Mouse (Mus musculus) gastrocnemius, postnatal 10 days (tissue): ENCODE data around the gene Nol4l. TPM values are rescaled to one million over a fixed set of nuclear protein-coding genes. Genes with fewer than 3 reads are reported as not detected.

Experiments used
- DNase-seq: peaks from one replicate; pipeline ENCODE4 v3.0.0; 2021; ENCODE audit warnings: mixed read lengths
- total RNA-seq, 2 experiments: library from RNA; stranded (reverse); gene quantifications; 2 replicates each; pipeline ENCODE4 v1.2.3; 2021

Nol4l gene
- total RNA-seq, 2 experiments from 2014 or later = 4.3 to 6.3 TPM

DNA sequence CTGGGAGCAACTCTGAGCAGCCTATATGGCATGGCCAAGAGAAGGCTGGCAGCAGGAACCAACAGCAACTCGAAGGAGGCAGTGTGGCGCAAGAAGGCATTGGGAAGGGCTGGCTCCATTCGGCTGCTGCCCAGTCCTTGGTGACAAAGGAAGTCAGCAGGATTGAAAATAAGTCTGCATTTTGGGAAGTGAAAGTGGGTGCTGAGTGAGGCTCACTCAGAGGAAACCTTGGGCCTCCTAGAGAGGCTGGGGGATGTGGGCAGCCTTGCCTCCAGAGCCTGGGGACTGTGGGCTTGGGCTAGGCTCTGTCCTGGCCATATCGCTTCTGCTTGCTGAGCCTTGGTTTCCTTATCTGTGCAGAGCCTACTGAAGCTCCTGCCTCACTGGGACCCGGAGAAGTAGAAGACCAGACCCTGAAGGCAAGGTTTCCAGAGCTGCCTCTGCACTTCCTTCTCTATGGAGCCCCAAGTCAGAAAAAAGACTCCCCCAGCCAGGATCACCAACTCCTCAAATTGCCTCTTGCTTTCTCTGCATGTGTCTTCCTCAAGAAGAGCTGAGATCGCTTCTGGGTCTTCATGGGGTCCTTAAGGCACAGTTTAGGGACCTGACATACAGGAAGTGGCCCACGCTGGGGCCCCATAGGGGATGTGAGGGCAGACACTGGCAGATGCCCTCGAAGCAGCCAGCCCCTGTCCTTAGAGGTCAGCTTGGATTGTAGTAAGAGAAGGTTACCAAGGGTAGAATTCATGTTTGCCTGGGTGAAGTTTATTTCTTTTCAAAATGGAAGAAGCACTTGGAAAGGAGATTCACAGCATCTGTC lies 14.3 kb upstream of the Nol4l start:
- DNase-seq = no peak

DNA sequence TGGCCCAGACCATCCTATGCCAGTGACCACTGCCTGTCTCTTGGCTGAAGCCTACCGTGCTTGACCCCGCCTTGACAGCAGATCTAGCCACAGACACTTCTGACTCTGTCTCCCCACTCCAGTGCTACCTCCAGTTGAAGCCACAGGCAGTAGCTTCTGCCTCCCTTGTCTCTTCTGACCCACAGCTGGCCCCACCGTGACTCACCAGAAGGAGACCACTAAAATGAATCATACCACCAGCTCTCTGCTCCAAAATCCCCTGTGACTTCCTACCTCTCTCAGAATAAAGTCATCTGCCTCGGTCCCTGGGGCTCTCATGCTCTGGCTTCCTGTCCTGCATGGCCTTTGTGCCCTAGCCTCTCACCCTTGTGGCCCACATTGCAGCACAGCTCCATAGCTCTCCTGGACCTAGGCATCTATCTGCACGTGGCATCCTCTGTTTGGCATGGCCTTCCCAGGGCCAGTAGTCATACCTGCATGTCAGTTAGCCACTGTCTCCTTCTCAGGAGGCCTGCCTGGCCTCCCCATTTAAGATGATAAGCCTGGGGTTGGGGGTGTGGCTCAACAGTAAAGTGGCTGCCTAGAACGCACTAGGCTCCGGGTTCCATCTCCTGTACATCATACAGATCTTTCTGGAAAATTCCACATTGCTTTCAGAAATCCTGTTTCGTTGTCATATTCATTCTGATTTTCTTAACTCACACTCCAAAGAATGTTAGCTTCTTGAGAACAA lies 13.3 kb upstream of the Nol4l start:
- no peak for DNase-seq

DNA sequence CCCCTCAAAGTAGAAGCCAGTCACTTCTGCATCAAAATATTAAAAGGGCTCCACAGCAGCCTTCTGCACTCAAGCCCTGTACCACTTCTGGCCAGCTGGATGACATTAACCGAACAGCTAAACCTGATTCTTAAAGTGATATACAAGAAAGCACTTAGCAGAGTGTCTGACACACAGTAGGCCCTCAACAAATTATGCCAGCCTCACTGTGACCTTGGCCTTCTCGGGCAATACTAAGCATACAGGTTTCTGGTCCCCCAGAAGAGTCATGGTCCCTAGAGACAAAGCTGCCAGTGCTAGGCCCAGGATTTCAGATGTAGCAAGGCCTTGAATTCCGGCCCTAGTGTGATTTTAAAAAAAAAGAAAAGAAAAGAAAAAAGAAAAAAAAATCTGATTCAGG lies 9.1 kb upstream of the Nol4l start:
- DNase-seq = no peak

- DNase-seq = no peak
These were observed 4.2 kb upstream of the Nol4l start for GRCm38 (mm10) chr2:153533981-153534380.

DNA sequence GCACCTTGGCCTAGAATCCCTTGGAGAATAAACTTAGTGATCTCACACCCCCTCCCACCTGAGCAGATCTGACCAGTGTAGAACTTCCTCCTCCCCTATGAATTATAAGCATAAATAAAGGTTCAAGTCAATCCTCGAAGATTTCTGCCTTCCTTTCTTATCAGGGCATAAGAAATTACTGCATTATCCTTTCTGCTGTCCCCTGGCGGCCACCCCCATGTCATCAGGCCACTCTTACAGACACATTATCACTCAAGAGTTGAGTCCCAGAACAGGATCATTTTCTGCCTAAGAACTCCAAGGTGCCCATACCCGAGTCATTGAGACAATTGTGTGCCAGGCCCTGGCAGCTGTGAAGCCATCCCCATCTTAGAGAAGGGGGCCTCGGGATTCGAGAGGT lies 1.2 kb upstream of the Nol4l start:
- no peak for DNase-seq

- DNase-seq = peak; percentile 66
These were observed 398 bp downstream of the Nol4l start for GRCm38 (mm10) chr2:153529365-153529781.

- DNase-seq = peak; percentile 40
These were observed 1.0 kb downstream of the Nol4l start for GRCm38 (mm10) chr2:153528571-153529364.

GRCm38 (mm10) chr2:153527580-153528531 lies 1.9 kb downstream of the Nol4l start:
- peak; percentile 54 for DNase-seq

- no peak for DNase-seq
These were observed 2.8 kb downstream of the Nol4l start for GRCm38 (mm10) chr2:153526850-153527530.

GRCm38 (mm10) chr2:153525906-153526311 lies 3.9 kb downstream of the Nol4l start:
- no peak for DNase-seq

- no peak for DNase-seq
These were observed 5.0 kb downstream of the Nol4l start for GRCm38 (mm10) chr2:153524727-153525126.

DNA sequence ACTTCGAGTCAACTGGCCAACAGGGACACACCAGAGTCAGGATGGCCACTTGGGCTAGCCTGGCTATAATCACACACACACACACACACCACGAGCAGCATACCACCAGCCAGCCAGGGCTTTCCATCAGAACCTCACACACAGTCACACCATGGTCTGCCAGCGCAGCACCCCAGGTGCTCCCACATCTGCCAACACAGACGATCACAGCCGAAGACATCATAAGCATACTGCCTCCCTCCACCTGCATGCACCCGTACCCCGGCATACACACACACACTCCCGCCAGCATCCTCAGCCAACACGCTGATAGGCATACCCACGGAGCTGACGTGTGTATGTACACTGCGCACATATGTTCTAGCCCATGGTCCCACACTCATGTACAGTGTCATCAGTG lies 6.1 kb downstream of the Nol4l start:
- DNase-seq = no peak

DNA sequence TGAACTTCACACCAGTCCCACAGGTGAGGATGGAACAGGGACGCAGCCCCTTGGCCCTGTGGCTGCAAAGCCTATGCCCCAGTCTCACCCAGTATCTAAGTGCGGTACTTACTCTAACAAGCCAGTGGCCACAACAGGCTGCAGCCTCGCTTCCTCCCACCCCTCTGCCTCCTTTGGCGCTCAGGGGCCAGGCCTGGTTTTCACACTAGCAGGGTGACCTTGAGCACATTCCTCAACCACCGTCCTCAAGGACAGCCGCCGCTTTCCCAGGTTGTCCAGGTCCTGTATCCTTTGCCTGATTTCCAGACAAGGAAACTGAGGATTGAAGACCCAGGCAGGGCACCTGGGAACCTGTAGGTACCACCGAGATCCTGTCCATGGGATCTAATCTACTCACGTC lies 6.6 kb downstream of the Nol4l start:
- no peak for DNase-seq

GRCm38 (mm10) chr2:153522270-153522669 lies 7.5 kb downstream of the Nol4l start:
- no peak for DNase-seq

DNA sequence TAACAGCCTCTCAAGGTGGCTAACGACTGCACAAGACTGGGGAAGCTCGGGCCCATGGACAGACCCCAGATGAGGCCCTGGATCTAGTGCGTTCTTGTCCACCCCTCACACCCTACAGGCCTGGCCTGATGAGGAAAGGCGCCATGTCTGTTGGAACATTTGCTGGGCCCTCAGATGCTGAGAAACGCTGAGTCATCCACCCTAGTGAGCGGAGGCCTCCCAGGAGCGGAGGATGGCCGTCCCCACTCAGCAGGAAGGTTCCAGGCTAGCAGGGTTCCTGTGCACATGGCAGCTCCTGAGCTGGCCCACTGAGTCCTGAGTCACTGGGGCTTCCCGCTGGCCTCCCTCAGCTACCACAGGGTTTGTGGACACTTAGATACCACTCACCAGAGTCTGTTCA lies 9.7 kb downstream of the Nol4l start:
- DNase-seq = no peak

GRCm38 (mm10) chr2:153516961-153517360 lies 12.8 kb downstream of the Nol4l start:
- DNase-seq = no peak

DNA sequence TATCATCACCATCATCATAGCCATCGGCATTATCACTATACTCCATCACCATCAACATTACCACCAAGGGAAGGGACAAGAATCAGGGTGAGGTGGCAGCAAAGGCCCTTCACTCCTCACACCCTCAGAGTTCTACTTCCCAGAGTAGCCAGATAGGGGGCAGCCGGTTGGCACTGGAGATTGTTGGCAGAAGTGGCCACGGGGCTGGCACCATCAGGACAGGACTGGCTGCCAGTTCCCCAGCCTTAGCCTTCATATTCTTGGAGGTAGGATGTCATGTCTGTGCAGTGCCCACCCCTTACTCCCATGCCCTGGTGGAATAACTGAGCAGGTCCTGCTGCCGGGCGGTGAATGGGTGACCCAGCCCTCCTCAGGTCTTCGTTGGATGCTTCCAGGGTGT lies 14.2 kb downstream of the Nol4l start:
- no peak for DNase-seq

DNA sequence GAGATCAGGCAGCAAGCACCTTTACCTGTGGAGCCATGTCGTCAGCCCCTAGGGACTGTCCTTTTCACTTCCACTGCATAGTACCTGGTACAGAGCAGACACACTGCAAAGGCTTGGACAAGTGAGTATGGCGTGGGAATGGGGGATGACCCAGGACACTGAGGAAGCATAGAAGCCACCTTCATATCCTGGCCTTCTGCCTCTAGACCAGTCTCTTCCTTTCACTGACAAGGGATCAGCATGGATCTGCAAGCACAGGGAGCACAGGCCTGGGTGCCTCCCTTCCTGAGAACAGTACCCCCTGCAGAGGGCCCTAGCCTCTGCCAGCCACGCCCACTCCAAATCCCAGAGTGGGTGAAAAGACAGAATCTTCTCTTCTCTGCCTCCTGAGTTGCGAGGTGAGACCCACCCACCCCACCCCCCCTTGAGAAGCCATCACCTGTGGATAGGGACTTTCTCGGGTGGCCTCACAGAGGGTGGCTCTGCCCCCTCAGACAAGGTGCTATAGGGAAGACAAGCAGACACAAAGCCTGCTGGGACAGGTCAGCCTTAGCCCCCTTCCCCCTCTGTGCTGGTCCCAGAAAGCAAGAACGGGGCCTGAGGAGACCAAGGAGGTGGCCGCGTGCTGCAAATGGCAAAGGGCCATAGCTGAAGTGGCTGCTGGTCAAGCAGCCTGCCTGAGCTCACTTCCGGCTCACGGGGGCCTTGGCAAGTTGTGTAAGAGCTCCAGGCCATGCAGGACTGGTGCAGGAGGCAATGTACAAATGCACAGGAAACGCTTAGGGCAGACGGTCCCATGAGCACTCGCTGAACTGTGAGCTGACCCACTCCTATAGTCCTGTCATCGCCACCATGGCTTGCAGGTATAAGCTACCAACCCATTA lies 15.0 kb downstream of the Nol4l start:
- no peak for DNase-seq

GRCm38 (mm10) chr2:153513983-153514382 lies 15.8 kb downstream of the Nol4l start:
- DNase-seq = no peak
